28 mouse cellular contexts compared by ENCODE assay signal in the genomic region with DNA sequence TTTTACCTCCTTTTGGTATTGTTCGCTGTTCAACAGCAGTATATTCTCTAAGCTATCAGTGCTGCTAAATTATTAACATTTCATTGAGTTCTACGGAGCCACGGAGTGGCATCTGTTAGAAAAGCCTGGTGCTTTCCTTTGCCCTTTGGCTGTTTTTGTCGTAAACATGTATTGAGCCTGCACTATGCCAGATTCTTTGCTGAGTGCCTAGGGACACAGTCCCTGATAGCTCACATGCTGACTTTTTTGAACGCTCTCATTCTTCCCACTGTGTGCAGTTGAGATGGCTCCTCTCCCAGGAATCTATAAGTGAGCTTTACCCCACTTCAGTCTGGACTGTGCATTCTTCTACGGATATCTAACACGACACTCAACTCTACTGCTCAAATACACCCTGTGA.
DNase-seq lines count a peak whose midpoint lies in the region; ATAC-seq and TF ChIP-seq lines count a peak whose summit lies in the region.
"Had no signal": no experiment of that assay in that cellular context is flagged by ENCODE, and none has a peak within 500 bp of the region (broad histone marks: within the 10 kb centered on the region; RNA-seq: fewer than 3 reads in every experiment).

No protein-coding gene starts in this region.

- no peak for DNase-seq in heart, adult 2 months
- DNase-seq in left cerebral cortex, adult 2 months (ENCODE audit: extremely low spot score in 1 of 2, low spot score in 2 of 2): no peak
- DNase-seq in left cerebral cortex, adult 8-10 months (ENCODE audit: low spot score in 2 of 2): no peak
- no peak for DNase-seq in ovary, postnatal 36 days (ENCODE audit: low spot score)
- DNase-seq: adrenal gland, postnatal 14 days; forebrain, postnatal 0 days; gastrocnemius, postnatal 14 days; heart, postnatal 10 days; kidney, adult 2 months; kidney, postnatal 36 days; left cerebral cortex, postnatal 4 days; liver, postnatal 0 days; lung, postnatal 36 days; thymus, adult 2 months; thymus, postnatal 4 days had no signal

- no peak overlapping the region for H3K4me2 ChIP-seq in heart, embryonic 16.5 days (ENCODE audit: low read depth, low read length)
- H3K4me2 ChIP-seq in neural tube, embryonic 14.5 days (ENCODE audit: low read depth, low read length): no peak overlapping the region
- no peak overlapping the region for H3K4me2 ChIP-seq in neural tube, embryonic 15.5 days
- H3K4me2 ChIP-seq: embryonic facial prominence, embryonic 15.5 days; forebrain, embryonic 12.5 days; heart, embryonic 11.5 days; intestine, embryonic 15.5 days; liver, embryonic 12.5 days; midbrain, embryonic 13.5 days had no signal

- H3K27me3 ChIP-seq in heart, embryonic 16.5 days (ENCODE audit: control insufficient read depth, insufficient read depth, low read length): no peaks in the 10 kb centered on the region
- no peaks in the 10 kb centered on the region for H3K27me3 ChIP-seq in heart, adult 2 months (ENCODE audit: control insufficient read depth, insufficient read depth, low read length)
- no peaks in the 10 kb centered on the region for H3K27me3 ChIP-seq in neural tube, embryonic 14.5 days (ENCODE audit: control insufficient read depth, insufficient read depth, low read length)
- H3K27me3 ChIP-seq in neural tube, embryonic 15.5 days (replicated peaks): no peaks in the 10 kb centered on the region
- H3K27me3 ChIP-seq: embryonic facial prominence, embryonic 15.5 days; forebrain, embryonic 12.5 days; intestine, embryonic 15.5 days; liver, embryonic 12.5 days; midbrain, embryonic 13.5 days had no signal

- H3K4me1 ChIP-seq in heart, embryonic 16.5 days (ENCODE audit: control insufficient read depth, insufficient read depth, low read length): peaks cover 38% of the 10 kb centered on the region
- peaks cover 1% of the 10 kb centered on the region; the same call in 1 of the 2 replicates for H3K4me1 ChIP-seq in heart, adult 2 months (ENCODE audit: control insufficient read depth, insufficient read depth, low read length)
- no peaks in the 10 kb centered on the region for H3K4me1 ChIP-seq in neural tube, embryonic 14.5 days (ENCODE audit: control insufficient read depth, insufficient read depth, low read length)
- peaks cover 3% of the 10 kb centered on the region; the same call in 1 of the 2 replicates for H3K4me1 ChIP-seq in neural tube, embryonic 15.5 days
- H3K4me1 ChIP-seq: embryonic facial prominence, embryonic 10.5 days; embryonic facial prominence, embryonic 15.5 days; forebrain, embryonic 12.5 days; intestine, embryonic 15.5 days; liver, embryonic 12.5 days; midbrain, embryonic 13.5 days had no signal

- TF ChIP-seq POLR2A in heart, adult 2 months (IDR thresholded peaks at IDR 0.05; ENCODE audit: insufficient read depth, low read depth, low read length): no peak

- no peak overlapping the region for H3K4me3 ChIP-seq in heart, embryonic 16.5 days (ENCODE audit: low read length)
- H3K4me3 ChIP-seq in heart, adult 2 months: no peak overlapping the region
- H3K4me3 ChIP-seq in left cerebral cortex, adult 2 months: no peak overlapping the region
- H3K4me3 ChIP-seq in neural tube, embryonic 14.5 days (ENCODE audit: low read depth, low read length): no peak overlapping the region
- H3K4me3 ChIP-seq in neural tube, embryonic 15.5 days (replicated peaks): no peak overlapping the region
- H3K4me3 ChIP-seq: embryonic facial prominence, embryonic 10.5 days; embryonic facial prominence, embryonic 15.5 days; forebrain, embryonic 12.5 days; intestine, embryonic 15.5 days; layer of hippocampus, adult 2 months; liver, embryonic 12.5 days; midbrain, embryonic 13.5 days; myocyte had no signal

- peaks cover 2% of the 10 kb centered on the region for H3K79me2 ChIP-seq in heart, adult 2 months (replicated peaks; ENCODE audit: control insufficient read depth, insufficient read depth, low read length)

- 0 out of 2 replicates have a peak, but pooled peaks have one; percentile 46 for ATAC-seq in heart, embryonic 16.5 days (replicated peaks; ENCODE audit: extremely low read depth, insufficient read depth, low FRiP score)
- peak; percentile 66; the same call in 1 of the 2 replicates for ATAC-seq in neural tube, embryonic 14.5 days (ENCODE audit: low read depth)
- no peak for ATAC-seq in neural tube, embryonic 15.5 days (ENCODE audit: low FRiP score)
- ATAC-seq: CD4-positive, CD25-positive, alpha-beta regulatory T cell, adult 4 months; forebrain, postnatal 0 days; intestine, embryonic 15.5 days; liver, embryonic 12.5 days; liver, postnatal 0 days; midbrain, embryonic 13.5 days had no signal

- no peak overlapping the region for H3K27ac ChIP-seq in heart, embryonic 16.5 days (ENCODE audit: low read length)
- no peak overlapping the region for H3K27ac ChIP-seq in heart, adult 2 months
- peak overlapping the region; percentile 6; the same call in 1 of the 2 replicates for H3K27ac ChIP-seq in left cerebral cortex, adult 2 months
- H3K27ac ChIP-seq in neural tube, embryonic 14.5 days (ENCODE audit: low read depth, low read length): no peak overlapping the region
- H3K27ac ChIP-seq in neural tube, embryonic 15.5 days (replicated peaks): no peak overlapping the region
- H3K27ac ChIP-seq: embryonic facial prominence, embryonic 10.5 days; embryonic facial prominence, embryonic 15.5 days; forebrain, embryonic 12.5 days; intestine, embryonic 15.5 days; layer of hippocampus, adult 2 months; liver, embryonic 12.5 days; midbrain, embryonic 13.5 days had no signal

- 62% methylated on average over 7 of the region's 7 CpGs for WGBS in heart, embryonic 16.5 days
- WGBS in heart, adult 2 months: 68% methylated on average over 7 of the region's 7 CpGs
- WGBS in neural tube, embryonic 14.5 days: 45% methylated on average over 7 of the region's 7 CpGs
- whole genome bisulfite sequencing in neural tube, embryonic 15.5 days: 42% methylated on average over 7 of the region's 7 CpGs

- H3K9me3 ChIP-seq in heart, embryonic 16.5 days (replicated peaks; ENCODE audit: control insufficient read depth, low read length): no peaks in the 10 kb centered on the region
- no peaks in the 10 kb centered on the region for H3K9me3 ChIP-seq in neural tube, embryonic 14.5 days (ENCODE audit: control insufficient read depth, low read length)
- no peaks in the 10 kb centered on the region for H3K9me3 ChIP-seq in neural tube, embryonic 15.5 days (replicated peaks)
- H3K9me3 ChIP-seq: embryonic facial prominence, embryonic 10.5 days; embryonic facial prominence, embryonic 15.5 days; forebrain, embryonic 12.5 days; intestine, embryonic 15.5 days; liver, embryonic 12.5 days; midbrain, embryonic 13.5 days had no signal

- TF ChIP-seq EP300 in heart, adult 2 months (IDR thresholded peaks at IDR 0.05; ENCODE audit: insufficient read depth, low read depth, low read length): no peak

- intact Hi-C loops in heart, adult 2 months (cut with DNase I): no loop called here
- intact Hi-C loops in left cerebral cortex, adult 2 months (cut with DNase I): loop anchor here (5.0 kb wide), 1 partner anchor 397 kb away; no protein-coding TSS in a partner anchor

- no peaks in the 10 kb centered on the region for H3K36me3 ChIP-seq in heart, embryonic 16.5 days (ENCODE audit: control insufficient read depth, insufficient read depth)
- H3K36me3 ChIP-seq in heart, adult 2 months (ENCODE audit: control insufficient read depth, insufficient read depth, low read length): peaks cover 6% of the 10 kb centered on the region
- H3K36me3 ChIP-seq in neural tube, embryonic 14.5 days (ENCODE audit: control insufficient read depth, insufficient read depth, low read length): no peaks in the 10 kb centered on the region
- H3K36me3 ChIP-seq in neural tube, embryonic 15.5 days: no peaks in the 10 kb centered on the region
- H3K36me3 ChIP-seq: embryonic facial prominence, embryonic 10.5 days; embryonic facial prominence, embryonic 15.5 days; forebrain, embryonic 12.5 days; intestine, embryonic 15.5 days; liver, embryonic 12.5 days; midbrain, embryonic 13.5 days had no signal

- H3K9ac ChIP-seq in heart, embryonic 16.5 days (ENCODE audit: low read length): no peak overlapping the region
- H3K9ac ChIP-seq in heart, adult 2 months (ENCODE audit: low read depth, low read length): no peak overlapping the region
- no peak overlapping the region for H3K9ac ChIP-seq in neural tube, embryonic 14.5 days (replicated peaks; ENCODE audit: low read depth, low read length)
- H3K9ac ChIP-seq in neural tube, embryonic 15.5 days (replicated peaks): no peak overlapping the region
- H3K9ac ChIP-seq: embryonic facial prominence, embryonic 15.5 days; forebrain, embryonic 12.5 days; forebrain, postnatal 0 days; intestine, embryonic 15.5 days; liver, embryonic 12.5 days; liver, postnatal 0 days; midbrain, embryonic 13.5 days had no signal

- TF ChIP-seq CTCF in heart, adult 2 months (IDR thresholded peaks at IDR 0.05): no peak
- no peak for TF ChIP-seq CTCF in left cerebral cortex, adult 2 months (IDR thresholded peaks at IDR 0.05)
